Mouse (Mus musculus): ENCODE measurements around the gene Wipf2. TPM values are rescaled to one million over a fixed set of nuclear protein-coding genes. Genes with fewer than 3 reads are reported as not detected.

Gene Wipf2
- polyA plus RNA-seq, 1 experiment from 2014 or later: 5.0 TPM

DNA sequence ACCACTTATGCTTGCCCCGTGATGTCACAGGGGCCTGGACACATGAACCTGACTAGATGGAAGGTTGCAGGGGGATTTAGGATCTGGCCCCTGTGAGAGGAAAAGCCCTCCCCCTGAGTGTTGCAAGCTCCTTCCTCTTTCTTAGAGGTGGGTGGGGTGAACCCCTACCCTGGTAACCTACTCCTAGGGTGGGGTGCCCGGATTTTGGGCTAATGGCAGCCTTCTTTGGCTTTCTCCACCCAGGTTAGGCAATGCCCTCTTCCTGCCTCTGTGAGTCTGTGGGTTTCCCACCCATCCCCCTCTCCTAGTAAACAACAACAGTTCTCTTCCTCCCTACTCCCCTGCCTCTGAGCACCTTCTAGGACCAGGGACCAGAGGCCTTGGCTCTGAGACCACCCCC lies 89.3 kb downstream of the Wipf2 start:
- 56% methylated on average over 2 of the region's 2 CpGs for WGBS
- Histone ChIP-seq H3K4me3 (no peak overlapping the region), H3K9me3 (replicated peaks) (no peaks in the 10 kb centered on the region), H3K27me3 (no peaks in the 10 kb centered on the region), H3K4me2 (replicated peaks) (no peak overlapping the region), H3K4me1 (peaks cover 54% of the 10 kb centered on the region), H3K9ac (no peak overlapping the region), H3K36me3 (peaks cover 4% of the 10 kb centered on the region; the same call in 1 of the 2 replicates), H3K27ac (no peak overlapping the region)
- ATAC-seq (ENCODE audit: low FRiP score): no peak

DNA sequence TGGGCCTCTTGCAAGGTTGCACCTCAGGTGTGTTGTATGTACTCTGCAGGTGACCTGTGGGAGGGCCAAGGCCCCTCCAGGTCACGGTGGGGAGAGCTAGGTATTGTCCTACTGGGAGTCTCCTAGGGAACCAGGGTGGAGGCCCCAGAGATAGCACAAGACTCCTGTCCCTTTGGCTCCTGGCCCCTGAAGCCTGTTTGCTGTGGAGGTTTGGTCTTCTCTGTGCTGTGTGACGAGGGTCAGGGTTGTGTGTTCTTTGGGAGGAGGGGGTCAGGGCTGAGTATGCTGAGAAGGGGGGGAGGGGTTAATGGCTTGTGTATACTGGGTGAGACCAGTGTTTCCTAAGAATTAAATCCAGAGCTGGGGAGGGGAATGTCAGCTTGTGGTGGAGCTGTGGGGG lies 89.9 kb downstream of the Wipf2 start:
- Histone ChIP-seq H3K4me3 (no peak overlapping the region), H3K4me2 (replicated peaks) (no peak overlapping the region), H3K4me1 (peaks cover 54% of the 10 kb centered on the region), H3K9ac (no peak overlapping the region), H3K9me3 (replicated peaks) (no peaks in the 10 kb centered on the region), H3K27me3 (no peaks in the 10 kb centered on the region), H3K36me3 (peaks cover 4% of the 10 kb centered on the region; the same call in 1 of the 2 replicates), H3K27ac (no peak overlapping the region)
- 19% methylated on average over 2 of the region's 2 CpGs for WGBS
- no peak for ATAC-seq (ENCODE audit: low FRiP score)

DNA sequence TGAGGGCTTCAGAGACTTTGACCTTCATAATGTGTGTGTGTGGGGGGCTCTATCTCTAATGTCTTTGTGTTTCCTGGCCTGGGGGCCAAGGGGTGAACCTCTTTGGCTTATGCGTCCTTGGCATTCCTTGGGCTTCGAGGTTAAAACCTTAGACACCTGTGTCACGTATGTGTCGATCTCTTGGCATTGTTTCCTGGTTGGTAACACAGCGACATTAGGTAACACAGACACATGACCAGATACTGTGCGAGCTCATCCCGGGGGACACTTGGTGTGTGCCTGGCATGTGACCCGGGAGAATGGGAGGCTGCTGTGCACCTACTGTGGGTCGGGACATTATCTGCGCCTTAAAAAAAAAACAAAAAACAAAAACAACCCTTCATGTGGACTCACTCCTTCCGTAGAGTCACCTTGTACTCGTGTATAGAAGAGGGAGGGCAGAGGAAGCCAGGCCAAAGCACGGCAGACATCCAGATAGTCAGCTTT lies 90.4 kb downstream of the Wipf2 start:
- Histone ChIP-seq H3K4me1 (peaks cover 54% of the 10 kb centered on the region), H3K27ac (peak overlapping the region; percentile 67), H3K9ac (no peak overlapping the region), H3K36me3 (peaks cover 4% of the 10 kb centered on the region; the same call in 1 of the 2 replicates), H3K4me2 (replicated peaks) (peak overlapping the region; percentile 37; the same call in 1 of the 2 replicates), H3K9me3 (replicated peaks) (no peaks in the 10 kb centered on the region), H3K4me3 (no peak overlapping the region), H3K27me3 (no peaks in the 10 kb centered on the region)
- no peak for ATAC-seq (ENCODE audit: low FRiP score)
- 27% methylated on average over 13 of the region's 13 CpGs for WGBS

DNA sequence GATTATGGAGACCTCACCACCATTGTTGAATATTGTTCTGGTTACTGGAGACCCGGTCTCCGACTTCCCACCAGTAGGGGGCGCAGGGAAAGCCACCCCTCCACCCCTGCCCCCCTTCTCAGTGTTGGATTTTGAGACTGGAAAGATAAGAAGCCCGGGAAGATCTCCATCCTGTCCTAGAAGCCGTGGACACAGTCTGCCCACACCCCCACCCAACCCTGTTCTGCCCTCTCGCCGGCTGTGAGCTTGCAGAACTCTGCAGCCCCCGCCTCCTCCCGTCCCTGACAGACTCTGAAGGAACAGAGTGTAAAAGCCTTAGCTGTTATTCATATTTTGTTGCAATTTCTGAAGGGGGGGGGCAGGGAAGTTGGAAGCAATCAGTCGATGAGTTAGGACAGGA lies 90.9 kb downstream of the Wipf2 start:
- peak; percentile 46; the same call in 1 of the 2 replicates for ATAC-seq (ENCODE audit: low FRiP score)
- Histone ChIP-seq H3K4me1 (peaks cover 56% of the 10 kb centered on the region), H3K4me3 (no peak overlapping the region), H3K4me2 (replicated peaks) (peak overlapping the region; percentile 37), H3K36me3 (peaks cover 4% of the 10 kb centered on the region; the same call in 1 of the 2 replicates), H3K9ac (peak overlapping the region; percentile 46), H3K27ac (peak overlapping the region; percentile 67), H3K9me3 (replicated peaks) (no peaks in the 10 kb centered on the region), H3K27me3 (no peaks in the 10 kb centered on the region)
- WGBS: 4% methylated on average over 10 of the region's 10 CpGs

Other genes with a start within 250 kb of the Wipf2 start
- 0.49 and 0.55 TPM in 2 replicates for gene Gm12355, start 238.0 kb upstream of the Wipf2 start, polyA plus RNA-seq (2016; fragmentation: Nextera tagmentation; extraction: Ambion mirVana)
- gene Gsdma3, start 237.3 kb upstream of the Wipf2 start, polyA plus RNA-seq (2016; fragmentation: Nextera tagmentation; extraction: Ambion mirVana): not detected in 2 replicates
- not detected in 2 replicates for gene Gsdma2, start 216.9 kb upstream of the Wipf2 start, polyA plus RNA-seq (2016; fragmentation: Nextera tagmentation; extraction: Ambion mirVana)
- gene Gsdma, start 199.3 kb upstream of the Wipf2 start, polyA plus RNA-seq (2016; fragmentation: Nextera tagmentation; extraction: Ambion mirVana): not detected in 2 replicates
- 222 and 226 TPM in 2 replicates for gene Psmd3, start 181.1 kb upstream of the Wipf2 start, polyA plus RNA-seq (2016; fragmentation: Nextera tagmentation; extraction: Ambion mirVana)
- not detected in 2 replicates for gene Csf3, start 162.4 kb upstream of the Wipf2 start, polyA plus RNA-seq (2016; fragmentation: Nextera tagmentation; extraction: Ambion mirVana)
- 85.0 and 86.9 TPM in 2 replicates for gene Med24, start 134.2 kb upstream of the Wipf2 start, polyA plus RNA-seq (2016; fragmentation: Nextera tagmentation; extraction: Ambion mirVana)
- 67.2 and 68.4 TPM in 2 replicates for gene Thra, start 123.0 kb upstream of the Wipf2 start, polyA plus RNA-seq (2016; fragmentation: Nextera tagmentation; extraction: Ambion mirVana)
- gene Nr1d1, start 88.3 kb upstream of the Wipf2 start, polyA plus RNA-seq (2016; fragmentation: Nextera tagmentation; extraction: Ambion mirVana): 1.2 and 1.3 TPM in 2 replicates
- 38.8 and 40.4 TPM in 2 replicates for gene Msl1, start 68.1 kb upstream of the Wipf2 start, polyA plus RNA-seq (2016; fragmentation: Nextera tagmentation; extraction: Ambion mirVana)
- 62.5 and 66.5 TPM in 2 replicates for gene Casc3, start 58.7 kb upstream of the Wipf2 start, polyA plus RNA-seq (2016; fragmentation: Nextera tagmentation; extraction: Ambion mirVana)
- gene Rapgefl1, start 26.9 kb upstream of the Wipf2 start, polyA plus RNA-seq (2016; fragmentation: Nextera tagmentation; extraction: Ambion mirVana): 3.1 and 4.1 TPM in 2 replicates
- 19.0 and 20.2 TPM in 2 replicates for gene Cdc6, start 44.2 kb downstream of the Wipf2 start, polyA plus RNA-seq (2016; fragmentation: Nextera tagmentation; extraction: Ambion mirVana)
- 38.6 and 46.9 TPM in 2 replicates for gene Rara, start 64.2 kb downstream of the Wipf2 start, polyA plus RNA-seq (2016; fragmentation: Nextera tagmentation; extraction: Ambion mirVana)
- 0.88 and 1.1 TPM in 2 replicates for gene Gjd3, start 119.4 kb downstream of the Wipf2 start, polyA plus RNA-seq (2016; fragmentation: Nextera tagmentation; extraction: Ambion mirVana)
- gene Top2a, start 160.6 kb downstream of the Wipf2 start, polyA plus RNA-seq (2016; fragmentation: Nextera tagmentation; extraction: Ambion mirVana): 195 and 199 TPM in 2 replicates
- 428 and 445 TPM in 2 replicates for gene Igfbp4, start 177.6 kb downstream of the Wipf2 start, polyA plus RNA-seq (2016; fragmentation: Nextera tagmentation; extraction: Ambion mirVana)
- 0.32 and 0.36 TPM in 2 replicates for gene Tns4, start 225.7 kb downstream of the Wipf2 start, polyA plus RNA-seq (2016; fragmentation: Nextera tagmentation; extraction: Ambion mirVana)

Data from hindbrain, embryonic 12.5 days (tissue).